Comparison of ENCODE assay signal across 35 mouse cellular contexts in genomic region chr14:44730711-44731110, GRCm38 (mm10). TPM values are rescaled to one million over a fixed set of nuclear protein-coding genes. Genes with fewer than 3 reads are reported as not detected.
"Had no signal": no experiment of that assay in that cellular context is flagged by ENCODE, and none has a peak within 500 bp of the region (broad histone marks: within the 10 kb centered on the region; RNA-seq: fewer than 3 reads in every experiment).

No protein-coding gene starts in this region.

RNA-seq across cellular contexts. Expression of gene Gm8267, which starts 19.4 kb away (rescaled TPM):
- total RNA-seq: forebrain, postnatal 0 days; gastrocnemius, adult 18-20 months; gastrocnemius, adult 8-10 months; gastrocnemius, postnatal 14 days; gastrocnemius, postnatal 36 days; heart, adult 2 months; heart, postnatal 14 days; heart, postnatal 36 days; hematopoietic stem cell, adult 5-6 weeks; hindbrain, postnatal 0 days; layer of hippocampus, postnatal 36 days; left cerebral cortex, adult 8-10 months; left cerebral cortex, postnatal 14 days had no signal
- polyA plus RNA-seq: forebrain, embryonic 15.5 days; forebrain, postnatal 0 days; gonadal fat pad, adult 2 months; heart, adult 2 months; heart, embryonic 11.5 days; heart, embryonic 13.5 days; heart, embryonic 15.5 days; heart, postnatal 0 days; hindbrain, embryonic 11.5 days; hindbrain, embryonic 13.5 days; hindbrain, embryonic 15.5 days; hindbrain, postnatal 0 days; intestine, embryonic 14.5 days; intestine, embryonic 16.5 days; kidney, adult 2 months; kidney, embryonic 15.5 days; kidney, postnatal 0 days; large intestine, adult 2 months; limb, embryonic 10.5 days; limb, embryonic 12.5 days; limb, embryonic 14.5 days; liver, embryonic 11.5 days; liver, embryonic 13.5 days; liver, embryonic 15.5 days had no signal

RNA-seq across cellular contexts. Expression of gene Gm8257, which starts 24.5 kb away (rescaled TPM):
- total RNA-seq: forebrain, postnatal 0 days; gastrocnemius, adult 18-20 months; gastrocnemius, adult 8-10 months; gastrocnemius, postnatal 14 days; gastrocnemius, postnatal 36 days; heart, adult 2 months; heart, postnatal 14 days; heart, postnatal 36 days; hematopoietic stem cell, adult 5-6 weeks; hindbrain, postnatal 0 days; layer of hippocampus, postnatal 14 days; layer of hippocampus, postnatal 36 days; left cerebral cortex, adult 8-10 months; left cerebral cortex, postnatal 14 days had no signal
- polyA plus RNA-seq: forebrain, embryonic 15.5 days; forebrain, postnatal 0 days; gonadal fat pad, adult 2 months; heart, adult 2 months; heart, embryonic 11.5 days; heart, embryonic 13.5 days; heart, embryonic 15.5 days; heart, postnatal 0 days; hindbrain, embryonic 11.5 days; hindbrain, embryonic 13.5 days; hindbrain, embryonic 15.5 days; hindbrain, postnatal 0 days; intestine, embryonic 14.5 days; intestine, embryonic 16.5 days; kidney, adult 2 months; kidney, embryonic 15.5 days; kidney, postnatal 0 days; large intestine, adult 2 months; limb, embryonic 10.5 days; limb, embryonic 12.5 days; limb, embryonic 14.5 days; liver, embryonic 11.5 days; liver, embryonic 13.5 days; liver, embryonic 15.5 days had no signal
